Mouse (Mus musculus) liver, embryonic 12.5 days (tissue): Measurements from ENCODE around the gene Irx3. TPM values are rescaled to one million over a fixed set of nuclear protein-coding genes. Genes with fewer than 3 reads are reported as not detected.

ENCODE experiments used
- ATAC-seq: fragments of 200-750 bp; cut with Nextera tagmentation; 2 replicates; pipeline ENCODE4 v1.8.0; 2017; ENCODE audit warnings: moderate number of reproducible peaks, mild to moderate bottlenecking, moderate library complexity
- H3K27ac ChIP-seq: fragments of 300-500 bp; sonication (generic); 2 replicates; pipeline ENCODE4 v1.5.1; 2016; ENCODE audit warnings: mild to moderate bottlenecking
- H3K27me3 ChIP-seq: fragments of 300-500 bp; sonication (generic); replicated peaks from 2 replicates; pipeline ENCODE4 v1.6.1; 2016; ENCODE audit warnings: mild to moderate bottlenecking, moderate library complexity
- H3K36me3 ChIP-seq: fragments of 300-500 bp; sonication (generic); 2 replicates; pipeline ENCODE4 v1.6.1; 2016; ENCODE audit warnings: mild to moderate bottlenecking, moderate library complexity
- H3K4me1 ChIP-seq: fragments of 300-500 bp; sonication (generic); 2 replicates; pipeline ENCODE4 v1.6.1; 2016
- H3K4me2 ChIP-seq: fragments of 300-500 bp; sonication (generic); 2 replicates; pipeline ENCODE4 v1.6.1; 2016; ENCODE audit warnings: mild to moderate bottlenecking, moderate library complexity
- H3K4me3 ChIP-seq: fragments of 300-500 bp; sonication (generic); 2 replicates; pipeline ENCODE4 v1.5.1; 2016; ENCODE audit warnings: mild to moderate bottlenecking, moderate library complexity
- H3K9ac ChIP-seq: fragments of 300-500 bp; sonication (generic); 2 replicates; pipeline ENCODE4 v1.6.1; 2016; ENCODE audit warnings: mild to moderate bottlenecking, moderate library complexity
- H3K9me3 ChIP-seq: fragments of 300-500 bp; sonication (generic); replicated peaks from 2 replicates; pipeline ENCODE4 v1.6.1; 2016; ENCODE audit warnings: mild to moderate bottlenecking, moderate library complexity
- WGBS: fragments of 180-500 bp; shearing (Covaris S2); methylation state at CpG from one replicate; pipeline ENCODE4 v1.1.7; 2016; ENCODE audit not compliant: insufficient replicate concordance; 5-methylcytosine and 5-hydroxymethylcytosine counted together
- polyA plus RNA-seq: library from polyadenylated mRNA; unstranded; fragments of >200 nt; fragmentation: Nextera tagmentation; extraction: Ambion mirVana; gene quantifications from 2 replicates; pipeline ENCODE4 v1.2.1, GENCODE M21; 2016

The Irx3 gene
- polyA plus RNA-seq, 1 experiment from 2014 or later: 0.17 TPM

DNA sequence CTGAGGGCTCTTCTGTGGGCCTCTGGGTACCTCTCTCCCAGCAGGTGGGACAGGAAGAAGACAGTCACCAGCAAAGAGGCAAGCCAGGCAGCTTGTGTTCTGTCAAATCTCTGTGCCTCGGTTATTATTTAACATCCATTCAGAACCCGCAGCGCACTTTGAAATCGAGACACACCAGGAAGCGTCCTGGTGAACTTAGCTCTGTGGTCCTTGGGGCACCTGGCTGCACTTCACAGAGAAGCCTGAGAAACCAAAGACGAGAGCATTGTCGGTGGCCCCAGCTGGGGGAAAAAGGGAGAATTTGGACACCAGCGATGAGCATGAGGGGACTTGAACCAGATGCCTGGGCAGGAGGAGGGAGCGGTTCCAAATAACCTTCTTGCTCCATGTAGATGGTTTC is 46.8 kb downstream of the Irx3 start:
- Histone ChIP-seq H3K27ac (no peak overlapping the region), H3K27me3 (no peaks in the 10 kb centered on the region; the same call in 1 of the 2 replicates), H3K9ac (no peak overlapping the region), H3K4me3 (no peak overlapping the region), H3K9me3 (no peaks in the 10 kb centered on the region), H3K36me3 (no peaks in the 10 kb centered on the region), H3K4me2 (no peak overlapping the region), H3K4me1 (no peaks in the 10 kb centered on the region)
- ATAC-seq: no peak
- 80% methylated on average over 9 of the region's 9 CpGs for WGBS

DNA sequence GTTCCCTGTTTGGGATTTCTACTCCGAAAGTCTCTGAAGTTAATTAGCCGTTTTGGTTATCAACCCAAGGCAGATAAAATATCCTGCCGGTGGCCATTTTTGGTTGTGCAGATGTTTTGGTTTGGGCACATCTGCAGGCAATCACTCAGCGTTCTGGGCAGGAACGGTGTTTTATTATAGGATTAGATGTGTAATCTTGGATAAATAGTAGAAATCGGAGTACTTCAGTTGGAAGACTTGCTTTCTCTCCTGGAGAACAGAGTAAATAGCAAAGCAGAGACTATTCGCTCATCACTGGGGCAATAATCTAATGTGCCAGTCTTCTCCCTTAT is 51.1 kb downstream of the Irx3 start:
- H3K27me3 ChIP-seq: no peaks in the 10 kb centered on the region
- no peak overlapping the region for H3K9ac ChIP-seq
- no peaks in the 10 kb centered on the region for H3K36me3 ChIP-seq
- no peaks in the 10 kb centered on the region for H3K4me1 ChIP-seq
- 78% methylated on average over 7 of the region's 7 CpGs for WGBS
- no peak overlapping the region for H3K4me2 ChIP-seq
- no peak overlapping the region for H3K27ac ChIP-seq
- no peak for ATAC-seq
- no peaks in the 10 kb centered on the region for H3K9me3 ChIP-seq
- no peak overlapping the region for H3K4me3 ChIP-seq

DNA sequence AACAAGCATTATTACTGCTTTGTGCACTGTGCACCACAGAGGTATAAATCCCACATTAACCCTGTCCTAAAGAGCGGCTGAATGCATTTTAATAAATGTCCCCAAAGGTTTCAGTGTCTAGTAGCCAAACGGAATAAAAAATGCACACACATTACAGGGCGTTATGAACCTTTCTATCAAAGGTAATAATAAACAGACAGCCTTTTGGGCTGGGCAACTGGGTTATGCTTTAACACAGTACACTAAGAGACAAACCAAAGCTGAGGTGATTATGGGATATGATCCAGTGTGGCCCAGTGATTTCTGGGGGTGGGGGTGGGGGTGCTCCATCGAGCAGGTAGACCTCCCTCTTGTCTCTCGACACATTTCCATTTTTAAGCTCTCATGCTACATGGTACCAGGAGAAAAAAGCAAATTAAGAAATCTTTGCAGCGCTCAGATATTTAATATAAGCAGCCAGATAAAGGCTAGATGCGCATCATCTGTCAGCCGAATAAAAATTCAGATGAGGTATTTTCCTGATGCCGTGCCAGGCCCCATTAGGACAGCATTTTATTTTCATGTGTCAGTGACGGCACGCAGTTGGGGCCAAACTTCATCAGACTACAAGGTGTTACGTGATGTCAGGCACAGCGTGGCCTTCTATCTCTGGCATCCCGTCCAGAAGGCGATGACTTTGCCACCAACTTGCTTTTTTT is 51.6 kb downstream of the Irx3 start:
- no peak for ATAC-seq
- no peaks in the 10 kb centered on the region for H3K4me1 ChIP-seq
- no peak overlapping the region for H3K9ac ChIP-seq
- 72% methylated on average over 15 of the region's 15 CpGs for WGBS
- no peak overlapping the region for H3K27ac ChIP-seq
- H3K36me3 ChIP-seq: no peaks in the 10 kb centered on the region
- H3K4me3 ChIP-seq: no peak overlapping the region
- no peaks in the 10 kb centered on the region for H3K9me3 ChIP-seq
- H3K27me3 ChIP-seq: no peaks in the 10 kb centered on the region
- H3K4me2 ChIP-seq: no peak overlapping the region

GRCm38 (mm10) chr8:91749412-91749811 is 52.5 kb downstream of the Irx3 start:
- H3K9me3 ChIP-seq: no peaks in the 10 kb centered on the region
- no peak overlapping the region for H3K9ac ChIP-seq
- H3K27ac ChIP-seq: no peak overlapping the region
- WGBS: 53% methylated on average over 5 of the region's 5 CpGs
- no peaks in the 10 kb centered on the region for H3K4me1 ChIP-seq
- H3K27me3 ChIP-seq: no peaks in the 10 kb centered on the region
- no peak overlapping the region for H3K4me2 ChIP-seq
- no peak for ATAC-seq
- no peaks in the 10 kb centered on the region for H3K36me3 ChIP-seq
- no peak overlapping the region for H3K4me3 ChIP-seq
